Mouse (Mus musculus) adrenal gland (tissue): ENCODE results near the gene Actr6.

Experiments
- intact Hi-C: fragments of 180-260 bp; cut with DNase I; formaldehyde crosslinking; loops from one replicate; pipeline ENCODE4 v1.15.1; 2025
- long read RNA-seq, 2 experiments: library from polyadenylated mRNA; unstranded; transcript quantifications; one replicate each; pipeline ENCODE4 v2.0.0; 2020; ENCODE audit warnings: borderline replicate concordance in 1 of 2; ENCODE audit not compliant: insufficient replicate concordance in 1 of 2

Actr6 gene
- long read RNA-seq, experiment 1, transcript Actr6-201 (11 exons, 1,705 nt) = major isoform, 10 of 18 reads
- long read RNA-seq, experiment 1, partial matches to known transcripts = 3 of 18 reads
- long read RNA-seq, experiment 1, other reads (novel, unspliced or antisense) = 5 of 18 reads
- long read RNA-seq, experiment 2, transcript Actr6-201 (11 exons, 1,705 nt) = major isoform, 9 of 26 reads
- long read RNA-seq, experiment 2, partial matches to known transcripts = 12 of 26 reads
- long read RNA-seq, experiment 2, other reads (novel, unspliced or antisense) = 5 of 26 reads

DNA sequence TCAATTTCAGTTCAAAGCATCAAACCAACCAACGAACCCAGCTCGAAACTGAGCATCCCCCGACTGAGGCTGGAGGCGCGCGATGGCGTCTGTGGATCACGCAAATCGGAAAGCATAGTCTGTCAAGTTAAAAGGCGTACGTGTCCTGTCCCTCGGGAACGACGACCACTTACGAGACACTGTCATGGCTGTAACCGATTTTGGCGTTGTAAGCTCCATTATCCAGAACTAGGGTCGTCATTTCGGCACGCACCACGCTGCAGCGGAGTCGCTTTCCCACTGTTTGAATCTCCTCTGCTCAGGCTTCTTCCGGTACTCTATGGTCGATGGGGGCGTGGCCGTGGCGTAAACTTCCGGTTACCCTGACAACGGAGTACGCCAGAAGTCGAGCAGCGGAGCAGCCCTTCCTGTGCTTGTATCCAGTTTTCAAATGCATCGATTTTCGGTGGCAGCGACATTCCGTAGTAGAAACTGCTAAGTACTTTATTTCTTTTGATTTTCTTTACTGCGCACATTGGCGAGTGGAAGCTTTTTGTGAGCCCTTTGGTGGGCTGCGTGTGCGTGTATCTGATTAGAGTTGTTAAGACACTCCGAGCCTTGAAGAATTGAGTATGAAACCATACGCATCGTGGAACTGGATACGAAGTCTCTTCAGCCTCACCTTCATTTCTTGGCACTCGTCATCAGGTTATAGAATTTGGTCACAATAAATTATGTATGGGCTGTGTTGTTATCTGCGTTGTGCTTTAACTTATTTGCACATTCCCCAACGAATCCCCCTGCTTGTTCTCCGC, at the start of gene Actr6:
Gene Actr6, minus strand, starts transcription at position 295 of the 794 bp plus-strand sequence.
- intact Hi-C loops = no loop called here

DNA sequence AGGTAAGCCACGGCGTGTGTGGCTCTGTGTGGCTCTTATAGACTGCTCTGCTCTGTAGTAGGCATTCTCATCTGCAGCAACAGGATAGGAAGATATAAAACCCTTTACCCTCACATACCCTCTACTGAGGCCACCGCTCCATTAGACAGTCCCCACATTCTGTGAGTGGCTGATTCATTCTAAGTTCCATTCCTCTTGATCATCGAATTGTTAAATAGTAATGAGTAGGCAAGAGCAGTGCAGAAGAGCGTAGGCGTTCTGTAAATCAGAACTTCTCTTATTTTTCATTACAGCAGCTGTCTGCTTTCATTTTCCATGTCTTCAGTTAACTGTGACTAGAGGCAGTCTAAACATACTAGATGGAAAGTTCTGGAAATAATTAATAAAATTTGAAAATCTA, 43.9 kb upstream of the Actr6 start:
- intact Hi-C loops = no loop called here

DNA sequence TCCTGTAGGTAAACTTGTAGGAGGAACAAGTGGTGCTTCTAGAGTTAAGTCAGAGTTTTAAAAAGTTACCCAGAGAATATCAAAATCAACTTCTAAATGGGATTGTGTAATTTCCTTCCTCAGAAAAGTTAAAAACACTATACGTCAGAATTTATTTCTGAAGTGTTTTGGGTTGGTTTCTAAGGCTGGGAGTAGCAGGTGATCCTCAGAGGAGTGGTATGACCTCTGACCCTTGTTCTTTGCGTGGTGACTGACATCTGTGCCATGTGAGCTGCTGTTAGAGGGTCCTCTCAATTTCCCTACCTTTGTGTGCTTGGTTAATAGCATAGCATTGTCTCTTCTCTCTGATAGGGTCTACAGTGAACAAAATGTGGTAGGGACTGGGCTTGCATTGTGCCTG, 39.8 kb upstream of the Actr6 start:
- intact Hi-C loops = no loop called here

DNA sequence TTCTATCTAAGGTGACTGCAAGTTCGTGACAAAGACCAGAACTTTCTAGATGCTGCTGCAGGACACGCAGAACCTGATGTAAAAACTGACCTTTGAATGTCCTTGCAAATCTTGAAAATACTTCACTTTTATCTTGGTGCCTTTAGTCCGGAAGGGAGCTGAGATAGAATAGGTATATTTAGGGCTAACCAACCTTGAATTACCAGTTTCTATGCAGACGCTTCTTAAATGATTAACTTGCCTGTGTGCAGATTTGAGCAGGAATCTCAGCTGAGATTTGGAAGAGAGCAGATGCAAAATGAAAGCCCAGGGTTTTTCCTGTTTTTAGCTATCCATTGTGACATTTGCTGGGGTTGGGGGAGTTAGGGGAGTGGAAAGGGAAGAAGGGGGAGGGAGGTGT, 37.0 kb upstream of the Actr6 start:
- intact Hi-C loops = no loop called here

DNA sequence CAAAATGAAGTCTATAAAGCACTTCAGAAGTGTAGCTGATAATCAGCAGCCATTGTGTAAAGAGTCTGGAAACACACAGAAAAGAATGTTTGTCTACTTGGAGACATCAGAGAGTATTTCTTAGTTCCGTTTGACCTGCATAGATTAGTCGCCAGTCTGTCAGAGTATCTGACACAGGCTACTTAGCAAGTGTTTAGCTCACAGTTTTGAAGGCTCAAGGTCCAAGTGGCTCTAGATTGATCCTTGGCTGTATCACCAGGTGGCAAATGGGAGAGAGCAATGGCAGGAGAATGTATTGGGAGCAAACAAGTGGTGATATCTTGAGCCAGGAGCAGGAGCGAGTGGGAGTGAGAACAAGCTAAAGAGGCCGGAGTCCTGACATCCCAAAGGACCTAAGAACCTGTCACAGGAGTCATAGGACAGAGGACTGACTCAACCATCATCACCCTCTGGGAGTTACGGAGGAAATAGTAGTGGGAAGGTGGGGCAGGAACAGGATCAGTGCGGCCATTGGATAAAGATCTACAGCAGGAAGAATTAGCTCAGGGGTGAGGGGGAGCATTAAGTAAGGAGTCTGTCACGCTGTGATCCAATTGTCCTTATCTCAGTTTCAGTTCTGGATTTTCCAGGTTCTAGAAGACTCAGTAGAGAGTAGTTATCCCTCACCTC, 36.4 kb upstream of the Actr6 start:
- intact Hi-C loops = no loop called here

DNA sequence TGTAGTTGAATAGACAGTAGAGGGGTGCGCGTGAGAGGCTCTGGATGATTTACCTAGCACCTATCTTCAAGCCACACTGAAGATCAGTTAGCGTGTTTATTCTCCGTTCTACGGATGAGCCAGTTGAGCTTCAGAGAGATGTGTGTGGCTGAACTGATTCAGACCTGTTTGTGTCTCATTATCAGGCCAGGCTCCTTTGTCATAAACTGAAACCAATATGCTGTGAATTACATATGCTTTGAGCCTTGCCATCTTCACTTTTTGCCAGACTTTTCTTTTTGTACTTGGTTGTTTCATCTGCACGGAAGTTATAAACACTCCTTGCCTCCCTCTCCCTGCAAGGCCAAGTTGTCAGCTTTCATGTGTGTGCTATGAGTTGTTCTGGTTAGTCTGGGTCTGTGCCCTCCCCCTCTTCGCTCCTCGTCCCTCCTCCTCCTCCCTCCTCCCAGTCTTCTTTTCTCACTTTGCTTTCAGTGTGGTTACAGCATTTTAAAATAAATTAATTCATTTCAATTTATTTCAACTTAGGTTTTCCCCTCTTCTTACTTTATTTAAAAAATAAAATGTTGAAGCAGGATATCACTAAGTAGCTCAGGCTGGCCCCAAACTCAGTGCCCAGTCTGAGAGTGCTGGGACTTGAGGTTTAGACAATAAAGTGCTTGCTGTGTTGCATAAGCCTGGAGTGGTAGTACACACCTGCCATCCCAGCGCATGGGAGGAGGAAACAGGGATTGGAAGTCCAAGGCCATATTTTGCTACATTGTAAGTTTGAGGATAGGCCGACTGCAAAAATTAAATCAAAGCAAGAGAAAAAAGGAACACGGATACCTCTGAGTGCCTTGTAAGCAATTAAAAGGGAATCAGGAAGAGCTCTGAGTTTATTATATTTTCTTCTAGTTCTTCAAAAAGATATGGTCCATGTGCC, 34.0 kb upstream of the Actr6 start:
- intact Hi-C loops = loop anchor here (2.0 kb wide), 1 partner anchor 39 kb away; no protein-coding TSS in a partner anchor

DNA sequence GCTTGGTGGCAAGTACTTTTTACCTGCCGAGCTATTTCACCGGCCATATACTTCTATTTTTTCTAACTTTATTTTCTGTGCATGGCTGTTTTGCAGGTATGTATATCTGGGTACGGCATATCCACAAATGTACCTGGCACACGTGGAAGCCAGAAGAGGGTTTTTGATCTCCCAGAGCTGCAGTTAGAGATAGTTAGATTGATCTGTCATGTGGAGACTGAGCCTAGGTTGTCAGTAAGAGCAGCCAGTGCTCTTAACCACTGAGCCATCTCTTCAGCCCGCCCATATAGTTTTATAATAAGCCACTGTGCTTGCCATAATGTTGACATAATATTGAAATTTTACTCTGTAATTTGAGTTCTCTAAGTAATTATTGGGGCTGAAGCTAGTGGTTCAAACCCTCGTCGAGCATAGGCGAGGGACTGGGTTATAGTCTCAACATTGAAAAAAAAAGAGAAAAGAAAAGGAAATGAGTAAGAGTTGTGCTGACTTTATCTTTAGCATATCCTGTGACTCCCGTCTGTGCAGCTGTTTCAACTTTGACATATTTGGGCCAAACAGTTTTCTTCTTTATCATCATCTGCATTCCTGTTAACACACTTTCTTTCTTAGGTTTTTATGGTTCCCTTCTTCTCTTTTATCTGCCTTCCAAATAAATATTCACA, 32.5 kb upstream of the Actr6 start:
- intact Hi-C loops = loop anchor here (2.0 kb wide), 1 partner anchor 38 kb away; no protein-coding TSS in a partner anchor

DNA sequence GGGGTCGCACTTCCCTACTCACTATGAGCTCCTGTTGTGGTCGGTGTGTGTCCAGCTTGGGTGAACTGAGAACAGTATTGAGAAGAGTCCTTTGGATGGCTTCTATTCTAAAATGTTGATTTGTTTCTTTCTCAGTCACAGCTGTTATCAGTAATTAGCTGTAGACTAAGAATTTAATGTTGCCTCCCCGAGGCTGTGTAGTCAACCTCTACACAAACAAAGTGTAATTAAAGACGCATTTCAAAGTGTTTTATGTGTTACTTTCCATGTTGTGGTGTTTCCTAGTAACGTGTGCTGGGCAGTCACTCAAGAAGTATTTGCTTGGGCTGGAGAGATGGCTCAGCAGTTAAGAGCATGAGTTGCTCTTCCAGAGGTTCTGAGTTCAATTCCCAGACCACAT, 28.7 kb upstream of the Actr6 start:
- intact Hi-C loops = no loop called here

DNA sequence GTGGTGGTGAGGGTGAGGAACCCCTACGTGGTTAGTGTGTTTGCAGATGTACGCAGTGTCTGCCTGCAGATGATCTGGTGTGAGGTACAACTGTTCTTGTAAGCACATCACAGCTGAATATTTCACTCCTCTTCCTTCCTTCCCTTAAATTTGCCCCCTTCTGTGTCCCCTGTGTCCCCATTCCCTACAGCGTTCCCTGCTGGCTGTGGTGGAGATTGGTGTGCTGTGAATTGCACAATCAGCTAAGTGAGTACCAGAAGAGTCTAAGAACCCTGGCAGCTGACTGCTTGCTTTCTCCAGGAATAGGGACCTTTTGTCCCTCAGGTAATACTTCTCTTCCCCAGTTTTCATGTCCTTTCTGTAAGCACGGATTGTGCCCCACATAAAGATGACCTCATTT, 23.1 kb upstream of the Actr6 start:
- intact Hi-C loops = no loop called here

DNA sequence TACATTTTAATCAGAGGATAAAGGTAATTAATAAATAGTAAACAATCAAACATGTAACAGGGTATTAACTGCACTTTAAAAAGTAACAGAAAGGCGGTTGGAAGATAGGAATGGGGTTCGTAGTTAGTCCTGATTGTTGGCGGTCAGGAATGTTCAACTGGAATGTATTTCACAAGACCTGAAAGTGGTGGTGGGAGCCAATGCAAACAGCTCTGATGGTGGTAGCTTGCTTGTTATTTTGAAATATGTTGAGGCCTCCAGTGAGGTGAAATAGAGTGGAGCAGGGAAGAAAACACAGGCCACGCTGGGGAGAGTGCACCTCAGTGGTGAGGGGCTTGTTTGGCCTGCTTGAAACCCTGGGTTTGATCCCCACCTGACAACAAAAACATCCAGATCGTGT, 19.0 kb upstream of the Actr6 start:
- intact Hi-C loops = no loop called here

DNA sequence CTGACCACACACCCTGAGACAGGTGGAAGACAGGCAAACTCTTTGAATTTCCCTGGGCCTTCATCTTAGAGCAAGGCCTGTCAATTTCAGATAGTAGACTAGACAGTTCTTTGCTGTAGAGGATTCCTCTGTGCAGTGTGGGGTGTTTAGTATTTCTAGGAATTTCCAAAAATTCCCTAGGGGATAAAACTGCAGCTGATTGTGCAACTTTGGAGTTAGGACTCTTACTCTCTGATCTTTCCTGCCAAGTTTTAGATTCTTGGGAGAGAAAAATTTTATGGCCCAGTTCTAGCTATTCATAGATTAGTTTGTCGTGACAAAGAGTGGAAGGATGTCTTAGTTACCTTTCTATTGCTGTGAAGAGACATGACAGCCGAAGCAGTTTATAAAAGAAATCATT, 16.5 kb upstream of the Actr6 start:
- intact Hi-C loops = no loop called here

DNA sequence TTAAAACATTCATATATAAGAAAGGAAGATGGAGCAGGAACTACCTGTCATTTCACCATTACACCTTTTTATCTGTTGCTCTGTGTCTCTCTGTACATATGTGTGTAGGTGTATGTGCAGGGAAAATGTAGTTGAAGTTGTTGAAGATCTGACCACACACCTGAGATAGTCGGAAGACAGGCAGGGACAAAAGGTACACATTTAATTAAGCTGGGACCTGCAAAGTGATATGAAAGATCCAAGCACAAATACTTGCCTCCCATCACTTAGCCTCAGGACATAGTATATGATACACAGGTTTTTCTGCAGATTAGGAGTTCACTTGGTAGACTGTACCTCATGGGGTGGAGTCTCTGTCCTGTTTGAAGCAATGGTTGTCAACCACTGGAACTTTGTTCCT, 15.8 kb upstream of the Actr6 start:
- intact Hi-C loops = no loop called here

DNA sequence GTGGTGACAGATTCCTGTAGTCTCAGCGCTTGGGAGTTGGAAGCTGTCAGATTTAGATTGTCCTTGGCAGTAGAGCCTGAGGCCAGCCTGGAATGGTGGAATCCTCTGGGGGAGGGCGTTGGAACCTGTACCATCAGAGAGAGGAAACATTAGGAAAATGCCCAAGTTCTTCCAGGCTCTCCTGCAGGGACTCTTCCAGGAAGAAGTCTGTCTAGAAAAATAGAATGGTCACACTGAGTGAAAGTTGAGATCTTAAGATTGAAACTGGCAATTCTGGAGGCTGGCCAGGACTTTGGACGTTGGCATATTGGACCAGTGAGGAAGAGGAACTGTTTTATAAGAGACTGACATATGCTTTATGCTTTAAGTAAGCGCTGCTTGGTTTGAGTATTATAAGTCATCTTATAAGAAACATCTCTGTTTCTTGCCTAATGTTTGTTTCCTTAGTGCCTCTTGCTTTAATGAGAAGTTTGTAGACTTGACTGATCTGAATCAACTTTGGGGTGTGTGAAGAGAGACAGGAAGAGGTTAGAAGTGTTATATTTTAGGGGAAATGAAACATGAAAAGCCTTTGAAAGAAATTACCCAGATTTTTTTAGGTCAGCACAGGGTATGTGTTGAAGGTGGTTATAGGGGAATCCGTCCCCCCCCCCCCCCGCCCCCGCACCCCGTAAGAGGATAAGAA, 15.3 kb upstream of the Actr6 start:
- intact Hi-C loops = no loop called here

DNA sequence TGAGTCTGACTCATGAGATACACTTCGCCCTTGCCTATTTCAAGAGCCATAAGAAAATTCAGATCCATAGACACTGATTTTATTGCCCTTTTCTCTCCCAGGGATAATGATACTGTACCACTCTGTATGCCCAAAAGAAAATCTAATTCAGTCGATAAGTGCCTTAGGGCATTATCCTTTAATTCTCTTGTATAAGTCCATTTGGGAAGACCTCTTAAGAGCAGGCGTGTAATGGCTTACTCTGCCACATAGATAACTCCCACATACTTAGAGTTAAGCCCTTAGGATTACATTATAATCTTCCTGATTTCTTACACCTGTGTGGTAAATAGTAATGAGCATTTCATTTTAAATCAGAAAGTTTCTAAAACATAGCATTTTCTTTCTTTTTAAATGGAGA, 14.5 kb upstream of the Actr6 start:
- intact Hi-C loops = no loop called here

DNA sequence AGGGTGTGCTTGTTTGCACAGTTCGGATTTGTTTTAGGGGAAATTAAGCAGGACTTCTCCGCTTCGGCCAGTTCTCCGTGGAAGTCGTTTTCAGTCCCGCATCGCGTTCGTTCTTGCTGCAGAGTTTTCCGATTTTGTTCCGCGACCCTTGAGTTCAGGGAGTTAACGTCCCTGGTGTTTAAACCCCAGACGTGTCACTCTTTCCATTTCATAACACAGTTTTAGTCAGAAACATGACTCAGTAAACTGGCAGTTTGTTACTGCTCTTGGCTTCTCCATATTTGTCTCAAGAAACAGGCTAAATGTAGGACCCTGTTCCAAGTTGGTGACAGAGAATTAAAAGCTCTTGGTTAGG, 13.5 kb upstream of the Actr6 start:
- intact Hi-C loops = no loop called here

DNA sequence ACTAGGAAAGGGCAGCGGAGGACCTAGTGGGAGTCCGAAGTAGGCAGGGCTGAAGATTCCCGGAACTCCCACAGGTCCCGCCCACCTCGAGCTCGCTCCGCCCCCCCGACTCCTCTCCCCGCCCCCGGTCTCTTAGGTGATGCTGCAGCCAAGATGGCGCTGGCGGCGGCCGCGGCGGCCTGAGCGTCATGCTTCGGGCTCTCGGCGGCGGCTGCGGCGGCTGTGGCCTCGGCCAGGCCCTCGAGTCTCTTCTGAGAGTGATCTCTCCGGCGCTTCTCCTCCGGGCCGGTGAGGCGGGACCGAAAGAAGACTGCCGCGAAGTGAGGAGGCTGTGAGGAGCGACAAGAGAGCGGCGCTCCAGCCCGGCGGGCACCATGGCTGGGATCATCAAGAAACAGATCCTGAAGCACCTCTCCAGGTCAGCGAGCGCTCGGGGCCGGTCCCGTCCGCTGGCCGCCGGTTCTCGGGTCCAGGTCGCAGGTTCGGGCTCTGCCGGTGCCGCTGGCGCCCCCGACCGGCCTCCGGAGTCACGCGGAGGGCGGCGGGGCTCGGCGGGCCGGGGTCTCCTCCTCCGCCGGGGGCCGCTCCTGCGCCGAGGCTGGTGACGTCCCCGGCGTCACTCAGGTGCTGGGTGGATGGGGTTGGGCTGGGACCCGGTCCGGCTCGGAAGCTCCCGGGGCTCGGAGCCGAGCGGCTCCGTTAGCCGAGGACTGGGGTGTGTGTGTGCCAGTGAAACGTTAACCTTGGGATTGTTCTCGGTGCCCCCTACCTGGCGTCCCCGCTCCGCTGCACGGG, 13.0 kb upstream of the Actr6 start, which contains the start of gene Uhrf1bp1l:
Gene Uhrf1bp1l, plus strand, starts transcription at position 121 of the 795 bp plus-strand sequence.
- intact Hi-C loops = no loop called here

DNA sequence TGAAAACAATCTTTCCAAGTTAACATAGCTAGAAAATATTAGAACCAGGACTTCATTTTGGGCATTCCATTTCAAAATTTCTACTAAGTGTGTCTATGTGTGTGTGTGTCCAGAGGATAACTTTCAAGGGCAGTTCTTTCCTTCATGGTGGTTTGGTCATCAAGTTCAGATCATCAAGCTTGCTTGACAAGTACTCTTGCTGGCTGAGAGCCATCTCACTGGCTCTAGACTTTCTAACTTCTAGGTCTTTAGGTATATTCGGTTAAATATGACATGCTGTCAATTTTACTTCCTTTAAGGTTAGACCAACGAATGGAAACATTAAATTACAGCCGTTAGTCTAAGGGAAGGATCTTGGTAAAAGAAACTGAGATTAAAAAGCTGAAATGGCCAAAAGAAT, 12.2 kb upstream of the Actr6 start:
- intact Hi-C loops = no loop called here

DNA sequence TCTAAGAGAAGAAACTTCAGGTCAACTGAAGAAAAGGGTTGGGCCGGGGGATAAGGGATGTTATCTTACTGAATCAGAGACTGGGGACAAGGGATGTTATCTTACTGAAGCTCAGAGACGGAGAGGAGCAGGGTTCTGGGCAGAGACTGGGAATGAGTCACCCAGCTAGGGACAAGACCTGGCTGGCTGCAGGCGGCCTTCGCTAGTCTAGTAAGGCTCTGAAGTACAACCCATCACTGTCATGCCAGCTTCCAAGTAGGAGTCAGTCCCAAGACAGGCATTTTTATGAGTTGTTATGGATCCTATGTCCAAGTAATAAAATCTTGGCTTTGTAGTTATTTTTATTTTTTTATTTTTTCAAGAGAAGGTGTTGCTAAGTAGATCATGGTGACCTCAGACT, 11.2 kb upstream of the Actr6 start:
- intact Hi-C loops = no loop called here

DNA sequence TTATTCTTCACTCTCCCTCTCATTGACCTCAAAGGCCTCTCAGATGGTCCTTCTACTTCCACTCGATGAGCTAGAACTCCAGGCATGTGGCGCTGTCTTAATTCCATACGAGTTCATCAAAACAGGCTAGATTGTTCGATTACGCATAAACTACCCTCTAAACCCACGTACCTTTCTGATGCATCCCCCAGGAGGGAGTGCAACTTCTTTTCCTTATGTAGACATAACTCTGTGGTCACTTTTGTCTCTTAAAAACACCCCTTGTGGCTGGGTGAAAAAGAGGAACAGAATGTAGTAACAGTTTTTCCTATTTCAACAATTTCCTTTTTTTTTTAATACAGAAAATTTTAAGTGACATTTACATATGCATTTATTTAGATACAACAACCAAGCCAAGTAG, 8.9 kb upstream of the Actr6 start:
- intact Hi-C loops = no loop called here
